Mouse (Mus musculus) embryonic facial prominence, embryonic 15.5 days (tissue): ENCODE data around the gene Slc16a3. TPM values are rescaled to one million over a fixed set of nuclear protein-coding genes. Genes with fewer than 3 reads are reported as not detected.

Experiments
- ATAC-seq: fragments of 200-750 bp; cut with Nextera tagmentation; 2 replicates; pipeline ENCODE4 v1.8.0; 2017; ENCODE audit warnings: low read depth, moderate TSS enrichment; ENCODE audit not compliant: insufficient number of reproducible peaks, low FRiP score, low TSS enrichment
- H3K27ac ChIP-seq: fragments of 300-500 bp; sonication (generic); replicated peaks from 2 replicates; pipeline ENCODE4 v1.5.1; 2015; ENCODE audit warnings: mild to moderate bottlenecking, inconsistent platforms
- H3K27me3 ChIP-seq: fragments of 300-500 bp; sonication (generic); 2 replicates; pipeline ENCODE4 v1.6.1; 2015; ENCODE audit warnings: inconsistent platforms
- H3K36me3 ChIP-seq: fragments of 300-500 bp; sonication (generic); 2 replicates; pipeline ENCODE4 v1.6.1; 2015; ENCODE audit warnings: mild to moderate bottlenecking, inconsistent platforms
- H3K4me1 ChIP-seq: fragments of 300-500 bp; sonication (generic); 2 replicates; pipeline ENCODE4 v1.6.1; 2015; ENCODE audit warnings: inconsistent platforms
- H3K4me2 ChIP-seq: fragments of 300-500 bp; sonication (generic); replicated peaks from 2 replicates; pipeline ENCODE4 v1.6.1; 2015; ENCODE audit warnings: mild to moderate bottlenecking, inconsistent platforms
- H3K4me3 ChIP-seq: fragments of 300-500 bp; sonication (generic); replicated peaks from 2 replicates; pipeline ENCODE4 v1.5.1; 2015; ENCODE audit warnings: mild to moderate bottlenecking, inconsistent platforms
- H3K9ac ChIP-seq: fragments of 300-500 bp; sonication (generic); 2 replicates; pipeline ENCODE4 v1.6.1; 2015; ENCODE audit warnings: inconsistent platforms
- H3K9me3 ChIP-seq: fragments of 300-500 bp; sonication (generic); replicated peaks from 2 replicates; pipeline ENCODE4 v1.6.1; 2016; ENCODE audit warnings: inconsistent platforms
- WGBS: fragments of 180-500 bp; shearing (Covaris S2); methylation state at CpG from one replicate; pipeline ENCODE4 v1.1.7; 2015; 5-methylcytosine and 5-hydroxymethylcytosine counted together
- polyA plus RNA-seq: library from polyadenylated mRNA; unstranded; fragments of >200 nt; fragmentation: Nextera tagmentation; extraction: Ambion mirVana; gene quantifications from 2 replicates; pipeline ENCODE4 v1.2.1, GENCODE M21; 2015

Gene Slc16a3
- polyA plus RNA-seq, 1 experiment from 2014 or later, result 72.2 TPM

GRCm38 (mm10) chr11:120991791-120992190 is 43.5 kb downstream of the Slc16a3 start:
- no peak for ATAC-seq
- no peaks in the 10 kb centered on the region for H3K9me3 ChIP-seq
- 61% methylated on average over 3 of the region's 3 CpGs for WGBS
- peak overlapping the region; percentile 96 for H3K4me3 ChIP-seq
- H3K27me3 ChIP-seq, result no peaks in the 10 kb centered on the region
- peak overlapping the region; percentile 66 for H3K4me2 ChIP-seq
- peaks cover 46% of the 10 kb centered on the region for H3K4me1 ChIP-seq
- peak overlapping the region; percentile 22; the same call in 1 of the 2 replicates for H3K27ac ChIP-seq
- peaks cover 5% of the 10 kb centered on the region; the same call in 1 of the 2 replicates for H3K36me3 ChIP-seq
- peak overlapping the region; percentile 15 for H3K9ac ChIP-seq

GRCm38 (mm10) chr11:120993080-120993479 is 44.8 kb downstream of the Slc16a3 start:
- Histone ChIP-seq H3K27ac (no peak overlapping the region), H3K4me1 (peaks cover 41% of the 10 kb centered on the region), H3K36me3 (peaks cover 4% of the 10 kb centered on the region; the same call in 1 of the 2 replicates)

DNA sequence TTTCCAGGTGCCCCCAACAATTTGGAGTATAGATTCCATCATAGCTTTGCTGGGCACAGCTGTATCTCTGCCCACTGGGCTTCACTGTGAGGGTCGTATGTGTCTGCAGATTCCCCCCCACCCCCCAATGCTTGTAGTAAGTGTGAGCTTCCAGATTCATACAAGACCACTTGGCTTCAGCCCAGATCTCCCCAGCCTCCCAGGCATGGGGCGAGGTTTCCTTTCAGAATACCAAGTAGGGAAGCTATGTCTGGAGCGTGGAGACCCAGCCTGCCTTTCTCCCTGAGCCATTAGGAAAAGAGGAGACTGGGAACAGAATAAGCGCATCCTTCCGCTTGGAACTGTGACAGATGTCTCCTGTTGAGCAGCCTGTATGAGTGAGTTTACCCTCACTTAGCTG is 45.3 kb downstream of the Slc16a3 start:
- no peak for ATAC-seq
- 75% methylated on average over 5 of the region's 5 CpGs for whole genome bisulfite sequencing
- H3K4me3 ChIP-seq, result no peak overlapping the region
- no peak overlapping the region for H3K9ac ChIP-seq
- no peaks in the 10 kb centered on the region for H3K9me3 ChIP-seq
- H3K27me3 ChIP-seq, result no peaks in the 10 kb centered on the region
- no peak overlapping the region for H3K4me2 ChIP-seq
- peaks cover 36% of the 10 kb centered on the region for H3K4me1 ChIP-seq
- peaks cover under 1% of the 10 kb centered on the region; the same call in 1 of the 2 replicates for H3K36me3 ChIP-seq
- H3K27ac ChIP-seq, result no peak overlapping the region

More at GRCm38 (mm10) chr11:120993080-120993479, 44.8 kb downstream of the Slc16a3 start:
- Histone ChIP-seq H3K9me3 (no peaks in the 10 kb centered on the region), H3K4me2 (no peak overlapping the region), H3K9ac (no peak overlapping the region), H3K27me3 (no peaks in the 10 kb centered on the region), H3K4me3 (no peak overlapping the region)
- 96% methylated on average over 3 of the region's 3 CpGs for WGBS
- ATAC-seq, result no peak

GRCm38 (mm10) chr11:120994741-120995140 is 46.5 kb downstream of the Slc16a3 start:
- Histone ChIP-seq H3K27me3 (no peaks in the 10 kb centered on the region), H3K36me3 (no peaks in the 10 kb centered on the region), H3K4me2 (no peak overlapping the region), H3K9ac (no peak overlapping the region), H3K27ac (no peak overlapping the region), H3K4me1 (peaks cover 25% of the 10 kb centered on the region), H3K4me3 (no peak overlapping the region), H3K9me3 (no peaks in the 10 kb centered on the region)
- ATAC-seq, result no peak
- WGBS, result 76% methylated on average over 6 of the region's 6 CpGs

DNA sequence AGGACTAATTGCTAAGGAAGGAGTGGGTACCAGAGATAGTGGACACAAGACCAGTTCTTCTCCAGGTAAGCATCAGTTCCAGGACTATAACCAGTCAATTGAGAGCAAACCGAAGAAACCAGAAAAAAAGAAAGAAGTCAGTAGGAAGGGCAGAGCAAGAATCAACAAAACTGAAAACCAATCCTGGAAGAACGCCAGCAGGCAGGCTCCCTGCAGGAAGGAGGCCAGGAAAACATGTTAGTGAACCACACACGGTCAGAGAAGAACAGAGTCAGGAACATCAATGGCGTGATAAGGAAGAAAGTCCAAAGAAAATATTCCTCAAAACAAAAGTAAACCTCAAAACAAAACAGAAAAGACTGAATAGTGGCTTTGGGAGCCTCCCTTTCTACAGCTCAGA is 53.7 kb downstream of the Slc16a3 start:
- Histone ChIP-seq H3K36me3 (no peaks in the 10 kb centered on the region), H3K27me3 (no peaks in the 10 kb centered on the region), H3K9ac (no peak overlapping the region), H3K4me3 (no peak overlapping the region), H3K4me2 (no peak overlapping the region), H3K9me3 (no peaks in the 10 kb centered on the region), H3K4me1 (no peaks in the 10 kb centered on the region), H3K27ac (no peak overlapping the region)
- no peak for ATAC-seq
- WGBS, result 42% methylated on average over 4 of the region's 4 CpGs

DNA sequence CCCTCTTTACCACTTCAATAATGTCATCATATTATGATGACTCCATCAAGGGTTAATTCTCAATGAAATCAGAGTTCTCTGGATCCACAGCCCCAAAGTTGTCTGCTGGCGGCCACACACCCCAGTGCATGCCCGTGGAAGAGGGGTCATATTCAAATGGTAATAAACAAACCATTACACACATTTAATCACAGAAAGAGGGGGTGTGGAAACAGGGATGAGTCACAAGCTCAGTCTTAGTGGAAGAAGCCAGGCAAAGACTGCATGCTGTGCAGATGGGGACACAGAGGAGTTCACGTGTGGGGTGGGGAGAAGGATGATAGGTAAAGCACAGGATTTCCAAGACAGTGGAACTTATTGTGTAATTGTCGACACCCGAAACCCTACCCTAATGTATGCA is 56.0 kb downstream of the Slc16a3 start:
- Histone ChIP-seq H3K4me2 (no peak overlapping the region), H3K9me3 (no peaks in the 10 kb centered on the region), H3K27ac (no peak overlapping the region), H3K9ac (no peak overlapping the region), H3K4me1 (no peaks in the 10 kb centered on the region), H3K36me3 (no peaks in the 10 kb centered on the region), H3K27me3 (no peaks in the 10 kb centered on the region), H3K4me3 (no peak overlapping the region)
- ATAC-seq, result no peak
- WGBS, result 53% methylated on average over 5 of the region's 5 CpGs

GRCm38 (mm10) chr11:121006184-121006583 is 57.9 kb downstream of the Slc16a3 start:
- Histone ChIP-seq H3K9me3 (no peaks in the 10 kb centered on the region), H3K36me3 (no peaks in the 10 kb centered on the region), H3K4me1 (no peaks in the 10 kb centered on the region), H3K27me3 (no peaks in the 10 kb centered on the region), H3K4me3 (no peak overlapping the region), H3K9ac (no peak overlapping the region), H3K4me2 (no peak overlapping the region), H3K27ac (no peak overlapping the region)
- 73% methylated on average over 6 of the region's 6 CpGs for WGBS
- no peak for ATAC-seq

DNA sequence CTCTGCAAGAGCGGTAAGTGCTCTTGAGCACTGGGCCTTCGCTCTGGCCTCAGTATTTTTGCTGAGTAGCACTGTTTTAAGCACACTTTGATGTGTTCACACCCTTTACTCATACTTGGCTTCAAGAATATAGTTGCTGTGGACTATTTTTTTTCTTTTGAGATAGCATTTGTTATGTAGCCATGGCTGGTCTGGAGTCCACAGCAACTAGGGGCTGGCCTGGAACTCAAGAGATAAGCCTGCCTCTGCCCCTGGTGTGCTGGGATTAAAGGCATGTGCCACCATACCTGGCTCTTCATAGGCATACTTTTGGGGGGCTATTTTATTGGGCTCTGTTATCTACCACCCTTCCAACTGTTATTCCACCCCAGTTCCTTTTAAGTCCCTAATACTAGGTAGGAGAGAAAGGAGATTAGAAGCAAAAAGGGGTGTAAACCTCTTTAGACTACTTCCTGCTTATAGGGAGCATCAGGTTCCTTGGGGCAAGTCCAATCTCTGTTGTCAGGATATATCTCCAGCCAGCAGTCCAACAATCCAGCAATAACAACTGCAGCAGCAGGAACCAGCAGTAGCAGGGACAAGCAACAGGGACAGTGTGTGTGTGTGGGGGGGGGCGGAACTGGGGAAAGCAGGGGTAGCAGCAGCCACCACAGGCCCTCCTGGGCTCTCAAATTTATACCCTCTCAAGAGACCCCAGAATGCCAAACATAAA is 61.9 kb downstream of the Slc16a3 start:
- H3K27ac ChIP-seq, result no peak overlapping the region
- no peak for ATAC-seq
- no peaks in the 10 kb centered on the region for H3K36me3 ChIP-seq
- 86% methylated on average over 3 of the region's 3 CpGs for WGBS
- no peaks in the 10 kb centered on the region for H3K27me3 ChIP-seq
- no peak overlapping the region for H3K9ac ChIP-seq
- H3K9me3 ChIP-seq, result no peaks in the 10 kb centered on the region
- H3K4me1 ChIP-seq, result peaks cover 8% of the 10 kb centered on the region
- H3K4me3 ChIP-seq, result no peak overlapping the region
- H3K4me2 ChIP-seq, result no peak overlapping the region

Other genes starting within 250 kb of the Slc16a3 start
- gene Cenpx, start 234.7 kb upstream of the Slc16a3 start, polyA plus RNA-seq, result 145 and 157 TPM in 2 replicates
- 69.7 and 82.2 TPM in 2 replicates for gene Lrrc45, start 234.6 kb upstream of the Slc16a3 start, polyA plus RNA-seq
- gene Rac3, start 227.0 kb upstream of the Slc16a3 start, polyA plus RNA-seq, result 64.5 and 75.4 TPM in 2 replicates
- gene Dcxr, start 221.2 kb upstream of the Slc16a3 start, polyA plus RNA-seq, result 35.9 and 36.6 TPM in 2 replicates
- 193 and 315 TPM in 2 replicates for gene Cbr2, start 216.4 kb upstream of the Slc16a3 start, polyA plus RNA-seq
- gene Hmga1b, start 185.7 kb upstream of the Slc16a3 start, polyA plus RNA-seq, result 3.8 and 5.9 TPM in 2 replicates
- 56.0 and 62.0 TPM in 2 replicates for gene Rfng, start 164.3 kb upstream of the Slc16a3 start, polyA plus RNA-seq
- 205 and 214 TPM in 2 replicates for gene Gps1, start 164.2 kb upstream of the Slc16a3 start, polyA plus RNA-seq
- gene Dus1l, start 152.1 kb upstream of the Slc16a3 start, polyA plus RNA-seq, result 61.4 and 64.4 TPM in 2 replicates
- gene Fasn, start 123.9 kb upstream of the Slc16a3 start, polyA plus RNA-seq, result 46.2 and 48.8 TPM in 2 replicates
- gene Ccdc57, start 15.6 kb upstream of the Slc16a3 start, polyA plus RNA-seq, result 6.2 and 7.4 TPM in 2 replicates
- 123 and 125 TPM in 2 replicates for gene Csnk1d, start 42.9 kb downstream of the Slc16a3 start, polyA plus RNA-seq
- gene Cd7, start 90.9 kb downstream of the Slc16a3 start, polyA plus RNA-seq, result 0.46 and 1.1 TPM in 2 replicates
- gene Sectm1b, start 115.1 kb downstream of the Slc16a3 start, polyA plus RNA-seq, result 1.2 and 1.3 TPM in 2 replicates
- gene Sectm1a, start 132.7 kb downstream of the Slc16a3 start, polyA plus RNA-seq, result 0.83 and 1.1 TPM in 2 replicates
- gene Tex19.2, start 170.2 kb downstream of the Slc16a3 start, polyA plus RNA-seq, result not detected in 2 replicates
- gene Tex19.1, start 197.7 kb downstream of the Slc16a3 start, polyA plus RNA-seq, result 0.15 TPM in 1 of 2 replicates, not detected in the other
- gene Uts2r, start 211.8 kb downstream of the Slc16a3 start, polyA plus RNA-seq, result 0.71 and 0.72 TPM in 2 replicates